Mouse (Mus musculus): ENCODE measurements around the gene Lst1.

GRCm38 (mm10) chr17:35165451-35166155, 22.6 kb downstream of the Lst1 start:
- TF ChIP-seq BHLHE40 (IDR thresholded peaks at IDR 0.05; ENCODE audit: borderline replicate concordance, low read depth, low read length): no peak
- no peak; a peak in 1 of 4 replicates for TF ChIP-seq POLR2A (IDR thresholded peaks at IDR 0.05; ENCODE audit: control insufficient read depth in 1 of 2, insufficient read depth in 1 of 2, low read depth in 1 of 2, low read length in 2 of 2, poor library complexity in 1 of 2)
- no peak for TF ChIP-seq CTCF (IDR thresholded peaks at IDR 0.05 in 2 of 3, conservative IDR thresholded peaks at IDR 0.05 in 1 of 3; ENCODE audit: control insufficient read depth in 1 of 3, insufficient read depth in 1 of 3, low read depth in 2 of 3, low read length in 3 of 3, poor library complexity in 1 of 3, severe bottlenecking in 1 of 3)
- TF ChIP-seq EP300 (IDR thresholded peaks at IDR 0.05; ENCODE audit: low read depth in 1 of 2, low read length in 2 of 2): no peak; a peak in 2 of 4 replicates
- TF ChIP-seq GATA1 (IDR thresholded peaks at IDR 0.05; ENCODE audit: low read depth, low read length): no peak
- TF ChIP-seq GABPA (IDR thresholded peaks at IDR 0.05; ENCODE audit: low read depth, low read length): no peak
- TF ChIP-seq MAX (IDR thresholded peaks at IDR 0.05; ENCODE audit: low read length): no peak
- TF ChIP-seq MXI1 (IDR thresholded peaks at IDR 0.05; ENCODE audit: low read depth, low read length): peak; percentile 51; the same call in 1 of the 2 replicates
- TF ChIP-seq ZC3H11A (IDR thresholded peaks at IDR 0.05; ENCODE audit: low read depth, low read length): no peak
- TF ChIP-seq USF2 (IDR thresholded peaks at IDR 0.05; ENCODE audit: borderline replicate concordance in 1 of 2, insufficient read depth in 1 of 2, low read depth in 1 of 2, low read length in 2 of 2): no peak

Data from MEL (cell line).